Mouse (Mus musculus) bone marrow macrophage, adult 2 months (primary cell): ENCODE measurements around the gene Arhgap42.

Source experiments
- CTCF ChIP-seq: IDR thresholded peaks from 2 replicates; pipeline ENCODE4 v1.5.1; 2012; ENCODE audit warnings: low read depth, mild to moderate bottlenecking, low read length, moderate library complexity
- POLR2A ChIP-seq: IDR thresholded peaks from 2 replicates; pipeline ENCODE4 v1.6.1; 2012; ENCODE audit warnings: mild to moderate bottlenecking, low read depth, low read length, borderline replicate concordance

DNA sequence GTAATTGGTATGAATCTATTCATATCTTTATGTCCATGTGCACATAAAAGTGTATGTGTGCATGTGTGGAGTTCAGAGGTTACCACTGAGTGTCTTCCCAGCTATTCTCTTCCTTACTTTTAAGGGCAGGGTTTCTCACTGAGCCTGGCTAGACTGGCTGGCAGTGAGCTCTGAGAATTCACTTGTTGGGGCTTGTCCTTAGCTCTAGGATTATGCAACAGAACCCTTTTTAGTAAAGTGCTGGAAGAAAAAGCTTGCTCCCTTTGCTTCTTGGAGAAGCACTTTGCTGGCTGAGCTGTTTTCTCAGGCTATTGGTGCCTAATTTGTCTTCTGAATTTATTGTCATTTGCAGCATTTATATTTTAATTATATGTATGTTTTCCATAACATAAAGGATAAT is 285.6 kb downstream of the Arhgap42 start:
- TF ChIP-seq CTCF, result no peak
- no peak for TF ChIP-seq POLR2A
